Mouse (Mus musculus) MEL (cell line): ENCODE measurements around the gene Ywhae. TPM values are rescaled to one million over a fixed set of nuclear protein-coding genes. Genes with fewer than 3 reads are reported as not detected.
A peak's percentile ranks its signal among the peaks of the same experiment; 100 is the strongest.

Source experiments
- DNase-seq: peaks from one replicate; pipeline ENCODE4 v3.0.0; 2011; ENCODE audit warnings: low read depth, low spot score
- H3K27ac ChIP-seq: 2 replicates; pipeline ENCODE4 v1.5.1; 2012; ENCODE audit warnings: low read depth, mild to moderate bottlenecking, control low read depth, low read length, moderate library complexity; ENCODE audit not compliant: control insufficient read depth
- H3K27me3 ChIP-seq, 2 experiments: fragments of 150-350 bp in 1 of 2; sonication (generic) in 1 of 2; 2 replicates each; pipeline ENCODE4 v1.6.1; 2012; ENCODE audit warnings: low read length in 2 of 2, mild to moderate bottlenecking in 2 of 2, improper control_type of control experiment in 1 of 2, moderate library complexity in 1 of 2; ENCODE audit not compliant: insufficient read depth in 2 of 2, control insufficient read depth in 1 of 2
- H3K36me3 ChIP-seq, 2 experiments: 2 replicates each; pipeline ENCODE4 v1.6.1; 2012 to 2014; ENCODE audit warnings: low read length in 2 of 2, improper control_type of control experiment in 1 of 2, inconsistent platforms in 1 of 2, mild to moderate bottlenecking in 1 of 2; ENCODE audit not compliant: insufficient read depth in 2 of 2, control insufficient read depth in 1 of 2
- H3K4me1 ChIP-seq, 2 experiments: fragments of 150-350 bp in 1 of 2; sonication (generic) in 1 of 2; 2 replicates each; pipeline ENCODE4 v1.6.1; 2012; ENCODE audit warnings: low read length in 2 of 2, improper control_type of control experiment in 1 of 2, mild to moderate bottlenecking in 1 of 2; ENCODE audit not compliant: insufficient read depth in 2 of 2, control insufficient read depth in 1 of 2
- H3K4me3 ChIP-seq, 2 experiments: fragments of 150-350 bp in 1 of 2; sonication (generic) in 1 of 2; 2 replicates each; pipeline ENCODE4 v1.5.1; 2012; ENCODE audit warnings: low read depth in 2 of 2, low read length in 2 of 2, mild to moderate bottlenecking in 2 of 2, moderate library complexity in 2 of 2, control low read depth in 1 of 2, improper control_type of control experiment in 1 of 2; ENCODE audit not compliant: control insufficient read depth in 1 of 2, insufficient read depth in 1 of 2
- H3K79me2 ChIP-seq: 2 replicates; pipeline ENCODE4 v1.6.1; 2012; ENCODE audit warnings: mild to moderate bottlenecking, low read length, moderate library complexity; ENCODE audit not compliant: control insufficient read depth, poor library complexity, insufficient read depth
- H3K9ac ChIP-seq: 2 replicates; pipeline ENCODE4 v1.6.1; 2012; ENCODE audit warnings: low read depth, mild to moderate bottlenecking, control low read depth, low read length, moderate library complexity; ENCODE audit not compliant: control insufficient read depth, poor library complexity, severe bottlenecking
- H3K9me3 ChIP-seq: fragments of 150-350 bp; sonication (generic); replicated peaks from 2 replicates; pipeline ENCODE4 v1.6.1; 2012; ENCODE audit warnings: mild to moderate bottlenecking, low read length, improper control_type of control experiment, moderate library complexity; ENCODE audit not compliant: insufficient read depth
- BHLHE40 ChIP-seq: IDR thresholded peaks from 2 replicates; pipeline ENCODE4 v1.6.1; 2012; ENCODE audit warnings: low read depth, mild to moderate bottlenecking, inconsistent platforms, low read length, improper control_type of control experiment, borderline replicate concordance
- CHD1 ChIP-seq: IDR thresholded peaks from 2 replicates; pipeline ENCODE4 v1.6.1; 2012; ENCODE audit warnings: low read depth, mild to moderate bottlenecking, inconsistent platforms, low read length, improper control_type of control experiment
- CTCF ChIP-seq, 3 experiments: IDR thresholded peaks in 2 of 3; conservative IDR thresholded peaks in 1 of 3; 2 replicates each; pipeline ENCODE4 v1.5.1; 2011 to 2012; ENCODE audit warnings: low read length in 3 of 3, low read depth in 2 of 3, mild to moderate bottlenecking in 2 of 3, improper control_type of control experiment in 1 of 3, inconsistent platforms in 1 of 3, mixed read lengths in 1 of 3, moderate library complexity in 1 of 3; ENCODE audit not compliant: control insufficient read depth in 1 of 3, insufficient read depth in 1 of 3, poor library complexity in 1 of 3, severe bottlenecking in 1 of 3
- ETS1 ChIP-seq: IDR thresholded peaks from 2 replicates; pipeline ENCODE4 v1.6.1; 2012; ENCODE audit warnings: low read depth, mild to moderate bottlenecking, inconsistent platforms, low read length, improper control_type of control experiment, moderate library complexity
- GATA1 ChIP-seq: IDR thresholded peaks from 2 replicates; pipeline ENCODE4 v1.6.1; 2011; ENCODE audit warnings: low read depth, low read length, improper control_type of control experiment
- JUND ChIP-seq: IDR thresholded peaks from 2 replicates; pipeline ENCODE4 v1.6.1; 2011; ENCODE audit warnings: low read depth, mild to moderate bottlenecking, improper control_type of control experiment, low read length
- MXI1 ChIP-seq: IDR thresholded peaks from 2 replicates; pipeline ENCODE4 v1.6.1; 2011; ENCODE audit warnings: mild to moderate bottlenecking, low read depth, low read length, improper control_type of control experiment
- MYC ChIP-seq: IDR thresholded peaks from 2 replicates; pipeline ENCODE4 v1.6.1; 2011; ENCODE audit warnings: low read depth, mild to moderate bottlenecking, low read length, improper control_type of control experiment, moderate library complexity
- NELFE ChIP-seq: IDR thresholded peaks from 2 replicates; pipeline ENCODE4 v1.6.1; 2011; ENCODE audit warnings: low read depth, low read length, improper control_type of control experiment
- NRF1 ChIP-seq: IDR thresholded peaks from 2 replicates; pipeline ENCODE4 v1.6.1; 2014; ENCODE audit warnings: low read depth, mild to moderate bottlenecking, inconsistent platforms, low read length, improper control_type of control experiment, moderate library complexity; ENCODE audit not compliant: poor library complexity, insufficient read depth, severe bottlenecking
- POLR2AphosphoS5 ChIP-seq: IDR thresholded peaks from 2 replicates; pipeline ENCODE4 v1.6.1; 2012; ENCODE audit warnings: low read depth, borderline replicate concordance, mild to moderate bottlenecking, inconsistent platforms, low read length, moderate library complexity, mixed read lengths
- RAD21 ChIP-seq: IDR thresholded peaks from 2 replicates; pipeline ENCODE4 v1.6.1; 2011; ENCODE audit warnings: mild to moderate bottlenecking, low read depth, low read length, improper control_type of control experiment
- RCOR1 ChIP-seq: IDR thresholded peaks from 2 replicates; pipeline ENCODE4 v1.6.1; 2012; ENCODE audit warnings: low read depth, mild to moderate bottlenecking, inconsistent platforms, low read length, improper control_type of control experiment
- SMC3 ChIP-seq: IDR thresholded peaks from 2 replicates; pipeline ENCODE4 v1.6.1; 2011; ENCODE audit warnings: low read depth, low read length, improper control_type of control experiment
- TAL1 ChIP-seq: IDR thresholded peaks from 2 replicates; pipeline ENCODE4 v1.6.1; 2012; ENCODE audit warnings: mild to moderate bottlenecking, inconsistent platforms, low read length, moderate library complexity, mixed read lengths
- TBP ChIP-seq: IDR thresholded peaks from 2 replicates; pipeline ENCODE4 v1.8.0; 2011; ENCODE audit warnings: low read depth, low read length, improper control_type of control experiment
- TCF12 ChIP-seq: IDR thresholded peaks from 2 replicates; pipeline ENCODE4 v1.6.1; 2014; ENCODE audit warnings: low read depth, mild to moderate bottlenecking, inconsistent platforms, low read length, improper control_type of control experiment, moderate library complexity
- USF1 ChIP-seq: IDR thresholded peaks from 2 replicates; pipeline ENCODE4 v1.6.1; 2014; ENCODE audit warnings: low read depth, mild to moderate bottlenecking, inconsistent platforms, low read length, improper control_type of control experiment, moderate library complexity
- USF2 ChIP-seq, 2 experiments: IDR thresholded peaks; 2 replicates each; pipeline ENCODE4 v1.6.1; 2011 to 2012; ENCODE audit warnings: improper control_type of control experiment in 2 of 2, low read length in 2 of 2, borderline replicate concordance in 1 of 2, inconsistent platforms in 1 of 2, low read depth in 1 of 2, mild to moderate bottlenecking in 1 of 2; ENCODE audit not compliant: insufficient read depth in 1 of 2
- ZKSCAN1 ChIP-seq: IDR thresholded peaks from 2 replicates; pipeline ENCODE4 v1.6.1; 2012; ENCODE audit warnings: low read depth, mild to moderate bottlenecking, inconsistent platforms, low read length, improper control_type of control experiment, moderate library complexity
- ZNF384 ChIP-seq: IDR thresholded peaks from 2 replicates; pipeline ENCODE4 v1.6.1; 2012; ENCODE audit warnings: low read depth, mild to moderate bottlenecking, inconsistent platforms, low read length, improper control_type of control experiment
- polyA plus RNA-seq, 2 experiments: library from polyadenylated mRNA; stranded (reverse) in 1 of 2; unstranded in 1 of 2; fragments of >175 nt in 1 of 2; fragments of >200 nt in 1 of 2; gene quantifications; 2 replicates each; pipeline versions ENCODE4 v1.2.1 to v1.2.4; 2012; ENCODE audit warnings: low replicate concordance in 2 of 2, low read depth in 1 of 2; ENCODE audit not compliant: insufficient read length in 2 of 2, insufficient read depth in 1 of 2, missing spikeins in 1 of 2
- total RNA-seq: library from RNA; depleted of rRNA; stranded (reverse); fragments of 300-350 nt; gene quantifications from 2 replicates; pipeline ENCODE4 v1.2.3, GENCODE M21; 2012

Gene Ywhae
- total and polyA plus RNA-seq, 3 experiments: 303 to 855 (median 755) TPM

GRCm38 (mm10) chr11:75792535-75792934 lies 59.9 kb downstream of the Ywhae start:
- no peaks in the 10 kb centered on the region for H3K9me3 ChIP-seq
- no peak for DNase-seq
- H3K79me2 ChIP-seq: no peaks in the 10 kb centered on the region
- H3K27ac ChIP-seq: no peak overlapping the region
- H3K36me3 ChIP-seq: no peaks in the 10 kb centered on the region
- H3K27me3 ChIP-seq: no peaks in the 10 kb centered on the region
- TF ChIP-seq USF1 (peak; percentile 82), JUND (no peak), MXI1 (no peak), TBP (no peak), NRF1 (no peak), ZKSCAN1 (no peak), USF2 (IDR thresholded peaks at IDR 0.05; ENCODE audit: borderline replicate concordance in 1 of 2, insufficient read depth in 1 of 2, low read depth in 1 of 2, low read length in 2 of 2) (0 out of 4 replicates have a peak, but pooled peaks of 1 of the 2 experiments have one; percentile 35)
- no peaks in the 10 kb centered on the region for H3K4me1 ChIP-seq
- H3K4me3 ChIP-seq: no peak overlapping the region
- H3K9ac ChIP-seq: no peak overlapping the region

GRCm38 (mm10) chr11:75793351-75793750 lies 60.7 kb downstream of the Ywhae start:
- Histone ChIP-seq H3K79me2 (no peaks in the 10 kb centered on the region), H3K9me3 (no peaks in the 10 kb centered on the region), H3K27ac (no peak overlapping the region), H3K4me3 (no peak overlapping the region), H3K4me1 (no peaks in the 10 kb centered on the region), H3K27me3 (no peaks in the 10 kb centered on the region), H3K9ac (no peak overlapping the region), H3K36me3 (no peaks in the 10 kb centered on the region)
- TF ChIP-seq MYC: no peak
- no peak for TF ChIP-seq ETS1
- no peak for DNase-seq

GRCm38 (mm10) chr11:75794602-75795320 lies 62.1 kb downstream of the Ywhae start:
- Histone ChIP-seq H3K36me3 (no peaks in the 10 kb centered on the region), H3K4me3 (no peak overlapping the region), H3K79me2 (no peaks in the 10 kb centered on the region), H3K9me3 (no peaks in the 10 kb centered on the region), H3K4me1 (no peaks in the 10 kb centered on the region), H3K27me3 (no peaks in the 10 kb centered on the region), H3K9ac (no peak overlapping the region), H3K27ac (no peak overlapping the region)
- TF ChIP-seq MXI1: no peak
- no peak for TF ChIP-seq SMC3
- TF ChIP-seq RAD21: no peak
- no peak for TF ChIP-seq CHD1
- no peak for TF ChIP-seq ZKSCAN1
- TF ChIP-seq CTCF (IDR thresholded peaks at IDR 0.05 in 2 of 3, conservative IDR thresholded peaks at IDR 0.05 in 1 of 3; ENCODE audit: control insufficient read depth in 1 of 3, insufficient read depth in 1 of 3, low read depth in 2 of 3, low read length in 3 of 3, poor library complexity in 1 of 3, severe bottlenecking in 1 of 3): no peak
- no peak for TF ChIP-seq RCOR1
- no peak for TF ChIP-seq TCF12
- no peak for TF ChIP-seq ETS1
- no peak for TF ChIP-seq BHLHE40
- no peak for TF ChIP-seq ZNF384
- TF ChIP-seq POLR2AphosphoS5: no peak
- TF ChIP-seq NELFE: no peak
- no peak for TF ChIP-seq TAL1
- TF ChIP-seq GATA1: no peak
- DNase-seq: no peak
